Mouse (Mus musculus) left cerebral cortex, postnatal 14 days (tissue): ENCODE data around the gene Gstt2. TPM values are rescaled to one million over a fixed set of nuclear protein-coding genes. Genes with fewer than 3 reads are reported as not detected.

ENCODE experiments used
- DNase-seq, 2 experiments: peaks; one replicate each; pipeline ENCODE4 v3.0.0; 2021 to 2022; ENCODE audit warnings: low spot score in 2 of 2, mixed read lengths in 1 of 2
- intact Hi-C: fragments of 180-260 bp; cut with DNase I; formaldehyde crosslinking; loops from one replicate; pipeline ENCODE4 v1.15.1; 2025
- long read RNA-seq, 2 experiments: library from polyadenylated mRNA; stranded (forward); transcript quantifications; one replicate each; pipeline ENCODE4 v2.0.0; 2021
- total RNA-seq, 2 experiments: library from RNA; stranded (reverse); gene quantifications; 2 replicates each; pipeline ENCODE4 v1.2.3; 2021

Gene Gstt2
- total RNA-seq, result 1 to 10 TPM; 4.1 to 4.5 TPM
- long read RNA-seq, experiment 1, partial matches to known transcripts, result 0 of 4 reads
- long read RNA-seq, experiment 1, other reads (novel, unspliced or antisense), result 2 of 4 reads
- long read RNA-seq, experiment 2, partial matches to known transcripts, result 0 of 3 reads
- long read RNA-seq, experiment 2, other reads (novel, unspliced or antisense), result 1 of 3 reads

- intact Hi-C loops, result loop anchor here (5.0 kb wide), 1 partner anchor 65 kb away; the partner anchor contains the start of gene Ddt
- DNase-seq, result peak; percentile 90 to 92
Observed at GRCm38 (mm10) chr10:75837248-75837759, at the start of gene Gstt2. Gene Gstt2 (minus strand): TSS chr10:75837424.

GRCm38 (mm10) chr10:75884742-75885141 is 47.5 kb upstream of the Gstt2 start:
- no peak for DNase-seq
- intact Hi-C loops, result no loop called here

- intact Hi-C loops, result loop anchor here (1.0 kb wide), 1 partner anchor 68 kb away; no protein-coding TSS in a partner anchor
- peak; percentile 84 to 97 for DNase-seq
Observed at GRCm38 (mm10) chr10:75883232-75883552, 46.0 kb upstream of the Gstt2 start.

GRCm38 (mm10) chr10:75882433-75883231 is 45.4 kb upstream of the Gstt2 start:
- intact Hi-C loops, result loop anchor here (1.0 kb wide), 1 partner anchor 69 kb away; no protein-coding TSS in a partner anchor
- DNase-seq, result no peak

- no peak for DNase-seq
- intact Hi-C loops, result no loop called here
Observed at GRCm38 (mm10) chr10:75881578-75882432, 44.6 kb upstream of the Gstt2 start.

- no peak for DNase-seq
- intact Hi-C loops, result no loop called here
Observed at GRCm38 (mm10) chr10:75880771-75881577, 43.8 kb upstream of the Gstt2 start.

GRCm38 (mm10) chr10:75880351-75880750 is 43.1 kb upstream of the Gstt2 start:
- no peak for DNase-seq
- intact Hi-C loops, result no loop called here

GRCm38 (mm10) chr10:75878836-75879235 is 41.6 kb upstream of the Gstt2 start:
- DNase-seq, result no peak
- intact Hi-C loops, result no loop called here

- no peak for DNase-seq
- intact Hi-C loops, result no loop called here
Observed at GRCm38 (mm10) chr10:75873543-75874170, 36.4 kb upstream of the Gstt2 start.

GRCm38 (mm10) chr10:75872915-75873542 is 35.8 kb upstream of the Gstt2 start:
- intact Hi-C loops, result no loop called here
- DNase-seq, result peak; percentile 71 to 87

GRCm38 (mm10) chr10:75872025-75872914 is 35.0 kb upstream of the Gstt2 start:
- intact Hi-C loops, result no loop called here

GRCm38 (mm10) chr10:75861587-75861986 is 24.4 kb upstream of the Gstt2 start:
- intact Hi-C loops, result no loop called here

More at GRCm38 (mm10) chr10:75872025-75872914, 35.0 kb upstream of the Gstt2 start:
- no peak for DNase-seq

GRCm38 (mm10) chr10:75860746-75861145 is 23.5 kb upstream of the Gstt2 start:
- intact Hi-C loops, result no loop called here
- DNase-seq, result no peak

More at GRCm38 (mm10) chr10:75861587-75861986, 24.4 kb upstream of the Gstt2 start:
- DNase-seq, result no peak

GRCm38 (mm10) chr10:75859786-75860470 is 22.7 kb upstream of the Gstt2 start, which contains the start of gene Mif:
Gene Mif (minus strand): TSS chr10:75860240.
- intact Hi-C loops, result loop anchor here (5.0 kb wide), 1 partner anchor 223 kb away; no protein-coding TSS in a partner anchor
- DNase-seq, result peak; percentile 76 to 84

- DNase-seq, result peak in 1 of 2 experiments; percentile 59
- intact Hi-C loops, result loop anchor here (5.0 kb wide), 1 partner anchor 222 kb away; no protein-coding TSS in a partner anchor
Observed at GRCm38 (mm10) chr10:75859107-75859746, 22.0 kb upstream of the Gstt2 start.

GRCm38 (mm10) chr10:75857598-75857997 is 20.4 kb upstream of the Gstt2 start:
- intact Hi-C loops, result loop anchor here (5.0 kb wide), 1 partner anchor 220 kb away; no protein-coding TSS in a partner anchor
- no peak for DNase-seq
